Mouse (Mus musculus): ENCODE measurements around the gene Ubtd2.

Ubtd2 gene

DNA sequence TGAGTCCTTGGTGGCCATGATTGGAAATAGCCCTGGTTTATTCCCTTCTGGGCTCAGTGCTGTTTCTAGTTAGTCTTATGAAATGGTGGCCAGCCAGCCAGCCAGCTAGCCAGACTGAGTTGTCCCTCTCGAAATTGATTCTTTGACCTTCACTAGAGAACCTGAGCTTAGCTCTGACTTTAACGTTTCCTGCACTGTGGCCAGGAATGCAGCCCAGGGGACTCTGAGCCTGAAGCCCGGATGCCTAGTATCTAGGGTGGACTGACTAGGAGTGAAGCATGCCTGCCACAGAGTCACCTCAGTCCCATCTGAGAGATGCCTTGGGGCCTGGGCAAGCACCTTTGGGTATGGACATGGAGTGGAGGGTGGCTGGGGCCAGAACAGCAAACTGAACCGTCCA, 109.5 kb downstream of the Ubtd2 start:
- no peak for DNase-seq (ENCODE audit: low spot score in 2 of 2)

GRCm38 (mm10) chr11:32565088-32565487, 109.9 kb downstream of the Ubtd2 start:
- DNase-seq (ENCODE audit: low spot score in 2 of 2): no peak

GRCm38 (mm10) chr11:32566184-32566583, 111.0 kb downstream of the Ubtd2 start:
- DNase-seq (ENCODE audit: low spot score in 2 of 2): no peak

Measured in right cerebral cortex, postnatal 10 days (tissue).